Mouse (Mus musculus) frontal cortex, postnatal 36 days (tissue): Measurements from ENCODE around the gene Clec2d.
"Not testable (repeated sequence)": the region's sequence is repeated elsewhere in the genome, so short reads cannot be mapped to it uniquely, and the experiment has no call there.

ENCODE experiments used
- DNase-seq, 2 experiments: peaks; one replicate each; pipeline ENCODE4 v3.0.0; 2022; ENCODE audit warnings: low spot score in 2 of 2

Gene Clec2d

GRCm38 (mm10) chr6:129187200-129187651 is 6.8 kb downstream of the Clec2d start:
- DNase-seq: no peak

- DNase-seq: not testable (repeated sequence)
Measured at GRCm38 (mm10) chr6:129187816-129188215, 7.4 kb downstream of the Clec2d start.

- DNase-seq: no peak
Measured at GRCm38 (mm10) chr6:129193431-129193830, 13.0 kb downstream of the Clec2d start.

GRCm38 (mm10) chr6:129200066-129200465 is 19.7 kb downstream of the Clec2d start:
- not testable (repeated sequence) for DNase-seq

- DNase-seq: no peak
Measured at GRCm38 (mm10) chr6:129202306-129202705, 21.9 kb downstream of the Clec2d start.

- no peak for DNase-seq
Measured at GRCm38 (mm10) chr6:129204342-129204741, 23.9 kb downstream of the Clec2d start.

GRCm38 (mm10) chr6:129204838-129205237 is 24.4 kb downstream of the Clec2d start:
- DNase-seq: no peak

GRCm38 (mm10) chr6:129208891-129209519 is 28.6 kb downstream of the Clec2d start:
- DNase-seq: no peak

GRCm38 (mm10) chr6:129209785-129210446 is 29.5 kb downstream of the Clec2d start:
- DNase-seq: no peak

GRCm38 (mm10) chr6:129210447-129210790 is 30.0 kb downstream of the Clec2d start:
- DNase-seq: no peak

- DNase-seq: no peak
Measured at GRCm38 (mm10) chr6:129212421-129213195, 32.2 kb downstream of the Clec2d start.

- no peak for DNase-seq
Measured at GRCm38 (mm10) chr6:129213497-129213896, 33.1 kb downstream of the Clec2d start.

- no peak for DNase-seq
Measured at GRCm38 (mm10) chr6:129214263-129214662, 33.8 kb downstream of the Clec2d start.

GRCm38 (mm10) chr6:129215053-129215452 is 34.6 kb downstream of the Clec2d start:
- no peak for DNase-seq

- DNase-seq: no peak
Measured at GRCm38 (mm10) chr6:129215886-129216637, 35.6 kb downstream of the Clec2d start.

GRCm38 (mm10) chr6:129216721-129217230 is 36.4 kb downstream of the Clec2d start:
- DNase-seq: no peak

GRCm38 (mm10) chr6:129218191-129218696 is 37.8 kb downstream of the Clec2d start:
- DNase-seq: no peak

GRCm38 (mm10) chr6:129219897-129220517 is 39.6 kb downstream of the Clec2d start:
- DNase-seq: no peak

GRCm38 (mm10) chr6:129221053-129221452 is 40.6 kb downstream of the Clec2d start:
- no peak for DNase-seq

GRCm38 (mm10) chr6:129222188-129222800 is 41.9 kb downstream of the Clec2d start:
- no peak for DNase-seq

GRCm38 (mm10) chr6:129223611-129224010 is 43.2 kb downstream of the Clec2d start:
- no peak for DNase-seq
